Mouse (Mus musculus): Measurements from ENCODE around the gene Wipi1. TPM values are rescaled to one million over a fixed set of nuclear protein-coding genes. Genes with fewer than 3 reads are reported as not detected.
A peak's percentile ranks its signal among the peaks of the same experiment; 100 is the strongest.

Gene Wipi1
- polyA plus RNA-seq, 2 experiments = 36.9 to 37.5 TPM

GRCm38 (mm10) chr11:109587019-109587418 is 24.7 kb downstream of the Wipi1 start:
- DNase-seq (ENCODE audit: low spot score) (no peak), ATAC-seq (ENCODE audit: low FRiP score, low read depth) (no peak)
- Histone ChIP-seq H3K36me3 (ENCODE audit: control insufficient read depth, insufficient read depth, low read length) (peaks cover 23% of the 10 kb centered on the region), H3K4me1 (ENCODE audit: control insufficient read depth, insufficient read depth, low read length) (no peaks in the 10 kb centered on the region), H3K9me3 (ENCODE audit: control insufficient read depth, low read length) (no peaks in the 10 kb centered on the region), H3K4me3 (replicated peaks; ENCODE audit: low read length) (no peak overlapping the region), H3K4me2 (replicated peaks; ENCODE audit: low read depth, low read length, severe bottlenecking) (no peak overlapping the region), H3K27me3 (ENCODE audit: control insufficient read depth, insufficient read depth, low read length) (no peaks in the 10 kb centered on the region), H3K9ac (ENCODE audit: low read depth, low read length, severe bottlenecking) (no peak overlapping the region), H3K27ac (replicated peaks; ENCODE audit: low read depth, low read length) (no peak overlapping the region)
- 72% methylated on average over 13 of the region's 13 CpGs for WGBS
- TF ChIP-seq POLR2A (IDR thresholded peaks at IDR 0.05; ENCODE audit: borderline replicate concordance, extremely low read depth, insufficient read depth, insufficient read length) = no peak

GRCm38 (mm10) chr11:109586424-109586823 is 25.3 kb downstream of the Wipi1 start:
- ATAC-seq (ENCODE audit: low FRiP score, low read depth) (no peak), DNase-seq (ENCODE audit: low spot score) (no peak)
- Histone ChIP-seq H3K36me3 (ENCODE audit: control insufficient read depth, insufficient read depth, low read length) (peaks cover 29% of the 10 kb centered on the region), H3K4me2 (replicated peaks; ENCODE audit: low read depth, low read length, severe bottlenecking) (no peak overlapping the region), H3K4me3 (replicated peaks; ENCODE audit: low read length) (no peak overlapping the region), H3K9me3 (ENCODE audit: control insufficient read depth, low read length) (no peaks in the 10 kb centered on the region), H3K4me1 (ENCODE audit: control insufficient read depth, insufficient read depth, low read length) (no peaks in the 10 kb centered on the region), H3K27ac (replicated peaks; ENCODE audit: low read depth, low read length) (no peak overlapping the region), H3K9ac (ENCODE audit: low read depth, low read length, severe bottlenecking) (no peak overlapping the region), H3K27me3 (ENCODE audit: control insufficient read depth, insufficient read depth, low read length) (no peaks in the 10 kb centered on the region)
- WGBS = 82% methylated on average over 2 of the region's 2 CpGs
- no peak for TF ChIP-seq POLR2A (IDR thresholded peaks at IDR 0.05; ENCODE audit: borderline replicate concordance, extremely low read depth, insufficient read depth, insufficient read length)

GRCm38 (mm10) chr11:109584843-109585713 is 26.7 kb downstream of the Wipi1 start:
- Histone ChIP-seq H3K9ac (ENCODE audit: low read depth, low read length, severe bottlenecking) (no peak overlapping the region), H3K36me3 (ENCODE audit: control insufficient read depth, insufficient read depth, low read length) (peaks cover 36% of the 10 kb centered on the region), H3K4me2 (replicated peaks; ENCODE audit: low read depth, low read length, severe bottlenecking) (no peak overlapping the region), H3K9me3 (ENCODE audit: control insufficient read depth, low read length) (no peaks in the 10 kb centered on the region), H3K4me1 (ENCODE audit: control insufficient read depth, insufficient read depth, low read length) (no peaks in the 10 kb centered on the region), H3K4me3 (replicated peaks; ENCODE audit: low read length) (no peak overlapping the region), H3K27me3 (ENCODE audit: control insufficient read depth, insufficient read depth, low read length) (no peaks in the 10 kb centered on the region), H3K27ac (replicated peaks; ENCODE audit: low read depth, low read length) (no peak overlapping the region)
- WGBS = 48% methylated on average over 11 of the region's 11 CpGs
- no peak for TF ChIP-seq POLR2A (IDR thresholded peaks at IDR 0.05; ENCODE audit: borderline replicate concordance, extremely low read depth, insufficient read depth, insufficient read length)
- ATAC-seq (ENCODE audit: low FRiP score, low read depth) = no peak
- peak; percentile 78 for DNase-seq (ENCODE audit: low spot score)

- Histone ChIP-seq H3K4me2 (replicated peaks; ENCODE audit: low read depth, low read length, severe bottlenecking) (no peak overlapping the region), H3K9ac (ENCODE audit: low read depth, low read length, severe bottlenecking) (no peak overlapping the region), H3K4me3 (replicated peaks; ENCODE audit: low read length) (no peak overlapping the region), H3K4me1 (ENCODE audit: control insufficient read depth, insufficient read depth, low read length) (no peaks in the 10 kb centered on the region), H3K36me3 (ENCODE audit: control insufficient read depth, insufficient read depth, low read length) (peaks cover 47% of the 10 kb centered on the region), H3K9me3 (ENCODE audit: control insufficient read depth, low read length) (no peaks in the 10 kb centered on the region), H3K27me3 (ENCODE audit: control insufficient read depth, insufficient read depth, low read length) (no peaks in the 10 kb centered on the region), H3K27ac (replicated peaks; ENCODE audit: low read depth, low read length) (no peak overlapping the region)
- 69% methylated on average over 14 of the region's 14 CpGs for WGBS
- no peak for ATAC-seq (ENCODE audit: low FRiP score, low read depth)
- DNase-seq (ENCODE audit: low spot score) = no peak
- no peak for TF ChIP-seq POLR2A (IDR thresholded peaks at IDR 0.05; ENCODE audit: borderline replicate concordance, extremely low read depth, insufficient read depth, insufficient read length)
Measured at GRCm38 (mm10) chr11:109583986-109584385, 27.8 kb downstream of the Wipi1 start.

- no peak for TF ChIP-seq POLR2A (IDR thresholded peaks at IDR 0.05; ENCODE audit: borderline replicate concordance, extremely low read depth, insufficient read depth, insufficient read length)
- H3K9ac ChIP-seq (ENCODE audit: low read depth, low read length, severe bottlenecking) = no peak overlapping the region
- WGBS = 84% methylated on average over 9 of the region's 9 CpGs
- H3K27ac ChIP-seq (replicated peaks; ENCODE audit: low read depth, low read length) = no peak overlapping the region
- no peaks in the 10 kb centered on the region for H3K4me1 ChIP-seq (ENCODE audit: control insufficient read depth, insufficient read depth, low read length)
- no peaks in the 10 kb centered on the region for H3K27me3 ChIP-seq (ENCODE audit: control insufficient read depth, insufficient read depth, low read length)
- H3K4me2 ChIP-seq (replicated peaks; ENCODE audit: low read depth, low read length, severe bottlenecking) = no peak overlapping the region
- H3K9me3 ChIP-seq (ENCODE audit: control insufficient read depth, low read length) = no peaks in the 10 kb centered on the region
- H3K36me3 ChIP-seq (ENCODE audit: control insufficient read depth, insufficient read depth, low read length) = peaks cover 67% of the 10 kb centered on the region
- ATAC-seq (ENCODE audit: low FRiP score, low read depth) (no peak), DNase-seq (ENCODE audit: low spot score) (no peak)
- H3K4me3 ChIP-seq (replicated peaks; ENCODE audit: low read length) = no peak overlapping the region
Measured at GRCm38 (mm10) chr11:109579999-109580398, 31.8 kb downstream of the Wipi1 start.

All from limb, embryonic 14.5 days (tissue).